Comparison of ENCODE assay signal across 8 mouse cellular contexts in the genomic region with DNA sequence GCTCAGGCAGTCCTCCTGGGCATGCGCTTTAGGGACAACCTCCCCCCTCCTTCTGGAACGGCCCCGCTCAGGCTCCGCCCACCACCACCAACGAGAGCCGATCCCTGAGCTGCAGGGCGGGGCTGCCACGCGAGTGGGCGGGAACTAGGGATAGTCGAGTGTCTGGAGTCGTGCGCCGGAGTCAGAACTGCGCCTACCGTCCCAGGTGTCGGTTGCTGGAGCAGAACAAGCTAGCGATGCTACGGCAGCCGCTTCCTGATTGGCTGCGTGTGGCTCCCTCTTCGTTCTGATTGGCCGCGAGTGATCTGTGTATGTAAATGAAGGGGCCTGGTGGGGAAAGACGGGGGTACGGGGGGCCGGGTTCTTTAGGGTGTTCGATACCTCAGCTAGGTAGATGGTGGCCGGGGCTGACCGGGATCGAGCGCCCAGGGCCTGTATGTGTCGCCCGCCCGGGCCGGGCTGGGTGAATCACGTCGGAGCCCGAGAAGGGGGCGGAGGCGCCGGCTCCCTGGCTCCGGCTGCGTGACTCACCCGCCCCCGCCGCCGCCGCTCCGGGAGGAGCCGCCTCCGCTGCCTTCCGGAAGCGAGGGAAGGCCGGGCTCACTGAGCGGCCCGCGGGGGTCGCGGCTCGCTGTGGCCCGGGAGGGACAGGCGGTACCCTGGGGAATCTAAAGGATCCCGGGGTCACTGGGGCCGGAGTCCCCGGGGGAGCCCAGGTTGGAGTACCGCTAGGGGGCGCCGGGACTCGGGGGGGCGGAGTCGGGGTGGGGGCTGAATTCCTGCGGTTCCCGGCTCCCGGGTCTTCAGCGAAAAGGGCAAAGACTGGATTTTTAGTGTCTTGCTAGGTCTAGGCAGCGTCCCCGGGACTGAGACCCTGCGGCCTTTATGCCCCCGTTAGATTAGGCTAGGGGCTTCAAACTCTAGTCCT. TPM values are rescaled to one million over a fixed set of nuclear protein-coding genes. Genes with fewer than 3 reads are reported as not detected.
A peak's percentile ranks its signal among the peaks of the same experiment; 100 is the strongest.
DNase-seq lines count a peak whose midpoint lies in the region; ATAC-seq and TF ChIP-seq lines count a peak whose summit lies in the region.

A gene (plus strand): TSS at position 141 of the 928 bp plus-strand sequence.

- DNase-seq in c-Kit-positive CD71-positive TER-119-positive erythroid progenitor cells, embryonic 14.5 days (ENCODE audit: low spot score), result peak; percentile 99
- DNase-seq in heart, postnatal 0 days (ENCODE audit: low spot score), result peak; percentile 98
- DNase-seq in large intestine, adult 2 months (ENCODE audit: low read depth, low spot score), result peak; percentile 97
- peak; percentile 100 for DNase-seq in liver, postnatal 0 days
- DNase-seq in testis, postnatal 10 days (ENCODE audit: low spot score), result peak; percentile 100

- under 1% methylated on average over 65 of the region's 80 CpGs for WGBS in forebrain, embryonic 12.5 days
- WGBS in heart, postnatal 0 days, result under 1% methylated on average over 74 of the region's 80 CpGs
- WGBS in large intestine, adult 2 months, result under 1% methylated on average over 79 of the region's 80 CpGs
- WGBS in liver, postnatal 0 days (ENCODE audit: insufficient replicate concordance), result 2% methylated on average over 69 of the region's 80 CpGs
- WGBS in neural tube, embryonic 14.5 days, result under 1% methylated on average over 71 of the region's 80 CpGs

- H3K36me3 ChIP-seq in E14TG2a.4 (ENCODE audit: insufficient read depth, low read length), result peaks cover 13% of the 10 kb centered on the region
- H3K36me3 ChIP-seq in forebrain, embryonic 12.5 days (replicated peaks), result no peaks in the 10 kb centered on the region
- H3K36me3 ChIP-seq in heart, postnatal 0 days (replicated peaks; ENCODE audit: control insufficient read depth, insufficient read depth, low read length), result peaks cover 11% of the 10 kb centered on the region; the same call in 1 of the 2 replicates
- H3K36me3 ChIP-seq in liver, postnatal 0 days (replicated peaks; ENCODE audit: insufficient read depth, low read length), result peaks cover 12% of the 10 kb centered on the region
- H3K36me3 ChIP-seq in neural tube, embryonic 14.5 days (ENCODE audit: control insufficient read depth, insufficient read depth, low read length), result no peaks in the 10 kb centered on the region

- H3K4me3 ChIP-seq in E14TG2a.4 (replicated peaks; ENCODE audit: low read length), result peak within 1 kb of the TSS; percentile 95
- H3K4me3 ChIP-seq in forebrain, embryonic 12.5 days (replicated peaks), result peak within 1 kb of the TSS; percentile 77
- H3K4me3 ChIP-seq in heart, postnatal 0 days (ENCODE audit: low read depth, low read length), result peak within 1 kb of the TSS; percentile 80
- H3K4me3 ChIP-seq in liver, postnatal 0 days (ENCODE audit: low read depth, low read length), result peak within 1 kb of the TSS; percentile 91
- H3K4me3 ChIP-seq in neural tube, embryonic 14.5 days (ENCODE audit: low read depth, low read length), result peak within 1 kb of the TSS; percentile 68

- H3K27ac ChIP-seq in forebrain, embryonic 12.5 days, result peak within 1 kb of the TSS; percentile 93
- peak within 1 kb of the TSS; percentile 99 for H3K27ac ChIP-seq in heart, postnatal 0 days (ENCODE audit: low read depth)
- peak within 1 kb of the TSS; percentile 98 for H3K27ac ChIP-seq in liver, postnatal 0 days (ENCODE audit: low read depth)
- H3K27ac ChIP-seq in neural tube, embryonic 14.5 days (ENCODE audit: low read depth, low read length), result peak within 1 kb of the TSS; percentile 87

- H3K4me1 ChIP-seq in E14TG2a.4 (replicated peaks; ENCODE audit: low read depth, low read length), result peaks cover 77% of the 10 kb centered on the region
- peaks cover 25% of the 10 kb centered on the region for H3K4me1 ChIP-seq in forebrain, embryonic 12.5 days
- peaks cover 15% of the 10 kb centered on the region for H3K4me1 ChIP-seq in heart, postnatal 0 days (ENCODE audit: control insufficient read depth, insufficient read depth)
- peaks cover 48% of the 10 kb centered on the region for H3K4me1 ChIP-seq in liver, postnatal 0 days (ENCODE audit: insufficient read depth)
- H3K4me1 ChIP-seq in neural tube, embryonic 14.5 days (ENCODE audit: control insufficient read depth, insufficient read depth, low read length), result 0 out of 2 replicates have a peak, but pooled peaks cover 2% of the 10 kb centered on the region

- peak; percentile 31 for TF ChIP-seq CTCF in E14TG2a.4 (conservative IDR thresholded peaks at IDR 0.05; ENCODE audit: low read length)
- peak; percentile 35 for TF ChIP-seq CTCF in heart, postnatal 0 days (IDR thresholded peaks at IDR 0.05; ENCODE audit: low read depth)
- TF ChIP-seq CTCF in liver, postnatal 0 days (IDR thresholded peaks at IDR 0.05; ENCODE audit: low read depth), result peak; percentile 69

- no peak for TF ChIP-seq EP300 in heart, postnatal 0 days (IDR thresholded peaks at IDR 0.05; ENCODE audit: low read depth)
- peak; percentile 19; the same call in 1 of the 2 replicates for TF ChIP-seq EP300 in liver, postnatal 0 days (IDR thresholded peaks at IDR 0.05; ENCODE audit: low read depth)

- no peaks in the 10 kb centered on the region for H3K27me3 ChIP-seq in E14TG2a.4 (ENCODE audit: insufficient read depth, low read length)
- peaks cover 18% of the 10 kb centered on the region for H3K27me3 ChIP-seq in forebrain, embryonic 12.5 days
- H3K27me3 ChIP-seq in heart, postnatal 0 days (ENCODE audit: control insufficient read depth, insufficient read depth, low read length), result no peaks in the 10 kb centered on the region
- no peaks in the 10 kb centered on the region for H3K27me3 ChIP-seq in liver, postnatal 0 days (ENCODE audit: insufficient read depth, low read length)
- no peaks in the 10 kb centered on the region for H3K27me3 ChIP-seq in neural tube, embryonic 14.5 days (ENCODE audit: control insufficient read depth, insufficient read depth, low read length)

- peak within 1 kb of the TSS; percentile 71 for H3K9ac ChIP-seq in forebrain, embryonic 12.5 days
- peak within 1 kb of the TSS; percentile 90 for H3K9ac ChIP-seq in heart, postnatal 0 days (replicated peaks; ENCODE audit: low read depth, low read length)
- peak within 1 kb of the TSS; percentile 83 for H3K9ac ChIP-seq in liver, postnatal 0 days (replicated peaks)
- peak within 1 kb of the TSS; percentile 66 for H3K9ac ChIP-seq in neural tube, embryonic 14.5 days (replicated peaks; ENCODE audit: low read depth, low read length)

- H3K9me3 ChIP-seq in E14TG2a.4 (ENCODE audit: low read length), result no peaks in the 10 kb centered on the region
- H3K9me3 ChIP-seq in forebrain, embryonic 12.5 days, result no peaks in the 10 kb centered on the region
- no peaks in the 10 kb centered on the region for H3K9me3 ChIP-seq in heart, postnatal 0 days (replicated peaks; ENCODE audit: control insufficient read depth, low read length)
- H3K9me3 ChIP-seq in liver, postnatal 0 days (ENCODE audit: low read length), result no peaks in the 10 kb centered on the region
- H3K9me3 ChIP-seq in neural tube, embryonic 14.5 days (ENCODE audit: control insufficient read depth, low read length), result no peaks in the 10 kb centered on the region

- H3K4me2 ChIP-seq in forebrain, embryonic 12.5 days, result peak within 1 kb of the TSS; percentile 65
- H3K4me2 ChIP-seq in heart, postnatal 0 days (ENCODE audit: low read depth, low read length), result peak within 1 kb of the TSS; percentile 70
- peak within 1 kb of the TSS; percentile 92 for H3K4me2 ChIP-seq in liver, postnatal 0 days (ENCODE audit: low read depth, low read length)
- H3K4me2 ChIP-seq in neural tube, embryonic 14.5 days (ENCODE audit: low read depth, low read length), result peak within 1 kb of the TSS; percentile 54

- peak; percentile 97 for ATAC-seq in forebrain, embryonic 12.5 days (ENCODE audit: low FRiP score)
- ATAC-seq in heart, postnatal 0 days (ENCODE audit: insufficient read depth, low read depth), result peak; percentile 87
- ATAC-seq in liver, postnatal 0 days, result peak; percentile 84
- ATAC-seq in neural tube, embryonic 14.5 days (ENCODE audit: low read depth), result peak; percentile 98

RNA-seq across cellular contexts. Expression of the gene that starts here (rescaled TPM):
- 12.9 and 13.1 TPM in 2 replicates for polyA plus RNA-seq in forebrain, embryonic 12.5 days (2016; fragmentation: Nextera tagmentation; extraction: Ambion mirVana)
- total RNA-seq in heart, postnatal 0 days (2014; rRNA removed; ENCODE audit: low replicate concordance), result 23.4 and 70.5 TPM in 2 replicates
- polyA plus RNA-seq in heart, postnatal 0 days (2015; fragmentation: Nextera tagmentation; extraction: Ambion mirVana), result 30.8 and 31.0 TPM in 2 replicates
- 54.5 and 60.4 TPM in 2 replicates for polyA plus RNA-seq in large intestine, adult 2 months (2012; rRNA removed)
- 18.3 and 18.5 TPM in 2 replicates for polyA plus RNA-seq in liver, postnatal 0 days (2015; fragmentation: Nextera tagmentation; extraction: Ambion mirVana)
- polyA plus RNA-seq in neural tube, embryonic 14.5 days (2014; fragmentation: Nextera tagmentation; extraction: Ambion mirVana), result 6.1 and 10.7 TPM in 2 replicates

Comparison
In these comparisons a context has a peak if more than half of its experiments do, and no peak if none do; other contexts are left out.
1. Peak in every context shown above with its lines: DNase-seq, ATAC-seq, H3K4me3 ChIP-seq and H3K27ac ChIP-seq.